Comparison of ENCODE assay signal across 8 mouse cellular contexts in genomic region chr7:133115886-133116285, GRCm38 (mm10). TPM values are rescaled to one million over a fixed set of nuclear protein-coding genes. Genes with fewer than 3 reads are reported as not detected.
DNase-seq lines count a peak whose midpoint lies in the region; ATAC-seq and TF ChIP-seq lines count a peak whose summit lies in the region.

No protein-coding gene starts in this region.

- H3K4me3 ChIP-seq in heart, adult 2 months: peak overlapping the region; percentile 21; the same call in 1 of the 2 replicates
- no peak overlapping the region for H3K4me3 ChIP-seq in forebrain, embryonic 15.5 days
- H3K4me3 ChIP-seq in kidney, embryonic 14.5 days (ENCODE audit: low read length): peak overlapping the region; percentile 18
- H3K4me3 ChIP-seq in stomach, postnatal 0 days (ENCODE audit: low read depth, low read length): peak overlapping the region; percentile 17; the same call in 1 of the 2 replicates

- no peaks in the 10 kb centered on the region for H3K27me3 ChIP-seq in heart, adult 2 months (ENCODE audit: control insufficient read depth, insufficient read depth, low read length)
- H3K27me3 ChIP-seq in forebrain, embryonic 15.5 days: no peaks in the 10 kb centered on the region
- H3K27me3 ChIP-seq in kidney, embryonic 14.5 days (ENCODE audit: control insufficient read depth, insufficient read depth, low read length): no peaks in the 10 kb centered on the region
- no peaks in the 10 kb centered on the region for H3K27me3 ChIP-seq in stomach, postnatal 0 days (ENCODE audit: control insufficient read depth, insufficient read depth, low read length)

- TF ChIP-seq CTCF in heart, adult 2 months (IDR thresholded peaks at IDR 0.05): no peak
- TF ChIP-seq CTCF in stomach, postnatal 0 days (IDR thresholded peaks at IDR 0.05; ENCODE audit: low read depth): no peak

- intact Hi-C loops in heart, adult 2 months (cut with DNase I): no loop called here
- intact Hi-C loops in heart, postnatal 36 days (cut with DNase I): no loop called here

- TF ChIP-seq EP300 in heart, adult 2 months (IDR thresholded peaks at IDR 0.05; ENCODE audit: insufficient read depth, low read depth, low read length): no peak
- TF ChIP-seq EP300 in stomach, postnatal 0 days (optimal IDR thresholded peaks at IDR 0.05): no peak

- no peak for TF ChIP-seq POLR2A in heart, adult 2 months (IDR thresholded peaks at IDR 0.05; ENCODE audit: insufficient read depth, low read depth, low read length)

- peak overlapping the region; percentile 8; the same call in 1 of the 2 replicates for H3K27ac ChIP-seq in heart, adult 2 months
- H3K27ac ChIP-seq in forebrain, embryonic 15.5 days (replicated peaks): no peak overlapping the region
- H3K27ac ChIP-seq in kidney, embryonic 14.5 days (ENCODE audit: low read depth, low read length): peak overlapping the region; percentile 69
- peak overlapping the region; percentile 89 for H3K27ac ChIP-seq in stomach, postnatal 0 days (replicated peaks)

- WGBS in heart, adult 2 months: 13% methylated on average over 15 of the region's 15 CpGs
- 21% methylated on average over 15 of the region's 15 CpGs for WGBS in forebrain, embryonic 15.5 days
- WGBS in kidney, embryonic 14.5 days: 9% methylated on average over 15 of the region's 15 CpGs
- 16% methylated on average over 15 of the region's 15 CpGs for whole genome bisulfite sequencing in stomach, postnatal 0 days

- H3K4me2 ChIP-seq in forebrain, embryonic 15.5 days (replicated peaks): 0 out of 2 replicates have a peak overlapping the region, but pooled peaks have one; percentile 11
- peak overlapping the region; percentile 27 for H3K4me2 ChIP-seq in kidney, embryonic 14.5 days (replicated peaks; ENCODE audit: low read depth, low read length)
- H3K4me2 ChIP-seq in stomach, postnatal 0 days (replicated peaks; ENCODE audit: low read depth): peak overlapping the region; percentile 55

- no peak overlapping the region for H3K9ac ChIP-seq in heart, adult 2 months (ENCODE audit: low read depth, low read length)
- no peak overlapping the region for H3K9ac ChIP-seq in forebrain, embryonic 15.5 days (replicated peaks)
- H3K9ac ChIP-seq in kidney, embryonic 14.5 days (ENCODE audit: low read depth, low read length): peak overlapping the region; percentile 42; the same call in 1 of the 2 replicates
- H3K9ac ChIP-seq in stomach, postnatal 0 days (ENCODE audit: low read length): peak overlapping the region; percentile 52

- no peaks in the 10 kb centered on the region for H3K9me3 ChIP-seq in forebrain, embryonic 15.5 days
- H3K9me3 ChIP-seq in kidney, embryonic 14.5 days (ENCODE audit: control insufficient read depth, low read length): no peaks in the 10 kb centered on the region
- H3K9me3 ChIP-seq in stomach, postnatal 0 days (ENCODE audit: control insufficient read depth, low read length): no peaks in the 10 kb centered on the region

- ATAC-seq in forebrain, embryonic 15.5 days (replicated peaks): no peak
- no peak for ATAC-seq in kidney, embryonic 14.5 days (ENCODE audit: low FRiP score, low TSS enrichment)
- ATAC-seq in stomach, postnatal 0 days (ENCODE audit: low FRiP score, low TSS enrichment): no peak

- H3K36me3 ChIP-seq in heart, adult 2 months (ENCODE audit: control insufficient read depth, insufficient read depth, low read length): no peaks in the 10 kb centered on the region
- no peaks in the 10 kb centered on the region for H3K36me3 ChIP-seq in forebrain, embryonic 15.5 days
- H3K36me3 ChIP-seq in kidney, embryonic 14.5 days (ENCODE audit: control insufficient read depth, insufficient read depth, low read length): peaks cover 5% of the 10 kb centered on the region; the same call in 1 of the 2 replicates
- no peaks in the 10 kb centered on the region for H3K36me3 ChIP-seq in stomach, postnatal 0 days (ENCODE audit: control insufficient read depth, insufficient read depth, low read length)

- H3K4me1 ChIP-seq in heart, adult 2 months (ENCODE audit: control insufficient read depth, insufficient read depth, low read length): peaks cover 19% of the 10 kb centered on the region
- peaks cover 70% of the 10 kb centered on the region for H3K4me1 ChIP-seq in forebrain, embryonic 15.5 days
- H3K4me1 ChIP-seq in kidney, embryonic 14.5 days (ENCODE audit: control insufficient read depth, insufficient read depth, low read length): peaks cover 93% of the 10 kb centered on the region
- peaks cover 27% of the 10 kb centered on the region for H3K4me1 ChIP-seq in stomach, postnatal 0 days (replicated peaks; ENCODE audit: control insufficient read depth, insufficient read depth)

- peak; percentile 33 to 34 for DNase-seq in heart, adult 2 months
- DNase-seq in heart, postnatal 36 days: no peak
- DNase-seq in lung, postnatal 14 days: peak; percentile 47
- DNase-seq in stomach, postnatal 0 days (ENCODE audit: low spot score): peak; percentile 63
- DNase-seq in layer of hippocampus, adult 9-10 months (ENCODE audit: low spot score): no peak
- no peak for DNase-seq in ovary, postnatal 14 days (ENCODE audit: low spot score)

- H3K79me2 ChIP-seq in heart, adult 2 months (replicated peaks; ENCODE audit: control insufficient read depth, insufficient read depth, low read length): peaks cover 16% of the 10 kb centered on the region

RNA-seq across cellular contexts. Expression of gene Fgfr2, which starts 7.3 kb away (rescaled TPM):
- 1 to 10 TPM; 1.1 to 1.3 TPM for total RNA-seq in heart, adult 2 months (2021)
- polyA plus RNA-seq in heart, adult 2 months (2012; rRNA removed): 2.0 and 2.2 TPM in 2 replicates
- 1 to 10 TPM; 1.5 to 1.7 TPM for total RNA-seq in heart, postnatal 36 days (2021)
- polyA plus RNA-seq in forebrain, embryonic 15.5 days (2015; fragmentation: Nextera tagmentation; extraction: Ambion mirVana): 43.5 and 48.1 TPM in 2 replicates
- polyA plus RNA-seq in kidney, embryonic 14.5 days (2014; fragmentation: Nextera tagmentation; extraction: Ambion mirVana): 62.8 and 133 TPM in 2 replicates
- polyA plus RNA-seq in stomach, postnatal 0 days (2015; fragmentation: Nextera tagmentation; extraction: Ambion mirVana): 60.8 and 67.1 TPM in 2 replicates

RNA-seq across cellular contexts. Expression of gene Ctbp2, which starts 8.3 kb away (rescaled TPM):
- 10 to 100 TPM; 28.1 to 28.3 TPM for total RNA-seq in heart, adult 2 months (2021)
- 22.8 and 28.5 TPM in 2 replicates for polyA plus RNA-seq in heart, adult 2 months (2012; rRNA removed)
- 10 to 100 TPM; 23.8 to 28.6 TPM for total RNA-seq in heart, postnatal 36 days (2021)
- polyA plus RNA-seq in forebrain, embryonic 15.5 days (2015; fragmentation: Nextera tagmentation; extraction: Ambion mirVana): 80.3 and 87.4 TPM in 2 replicates
- polyA plus RNA-seq in kidney, embryonic 14.5 days (2014; fragmentation: Nextera tagmentation; extraction: Ambion mirVana): 132 and 157 TPM in 2 replicates
- polyA plus RNA-seq in stomach, postnatal 0 days (2015; fragmentation: Nextera tagmentation; extraction: Ambion mirVana): 48.6 and 55.6 TPM in 2 replicates

Comparison
In these comparisons a context has a peak if more than half of its experiments do, and no peak if none do; other contexts are left out.
1. DNase-seq: peak in heart, adult 2 months (2 of 2), lung, postnatal 14 days (single experiment) and stomach, postnatal 0 days (single experiment); none in heart, postnatal 36 days (0 of 2), layer of hippocampus, adult 9-10 months (single experiment) and ovary, postnatal 14 days (single experiment).
2. H3K9ac ChIP-seq: peak in kidney, embryonic 14.5 days (single experiment) and stomach, postnatal 0 days (single experiment); none in heart, adult 2 months (single experiment) and forebrain, embryonic 15.5 days (single experiment).
3. RNA of gene Fgfr2, which starts 7.3 kb away (polyA plus RNA-seq): 62.8 to 133 TPM in kidney, embryonic 14.5 days, 60.8 to 67.1 TPM in stomach, postnatal 0 days and 43.5 to 48.1 TPM in forebrain, embryonic 15.5 days; 2.0 to 2.2 TPM in heart, adult 2 months; every median in the first group is over 10 times any median in the second.
4. Peak in every context shown above with its lines, with median percentiles within 50 percentile points of each other: H3K4me2 ChIP-seq.